Mouse (Mus musculus) lung, embryonic 15.5 days (tissue): Measurements from ENCODE around the gene Gdpd2. TPM values are rescaled to one million over a fixed set of nuclear protein-coding genes. Genes with fewer than 3 reads are reported as not detected.

Source experiments
- ATAC-seq: fragments of 200-750 bp; cut with Nextera tagmentation; 2 replicates; pipeline ENCODE4 v1.8.0; 2017; ENCODE audit warnings: moderate number of reproducible peaks, borderline replicate concordance; ENCODE audit not compliant: low FRiP score, low TSS enrichment; ENCODE audit errors: extremely low read depth
- H3K27ac ChIP-seq: fragments of 300-500 bp; sonication (generic); 2 replicates; pipeline ENCODE4 v1.5.1; 2015; ENCODE audit warnings: moderate library complexity, mild to moderate bottlenecking, inconsistent platforms
- H3K27me3 ChIP-seq: fragments of 300-500 bp; sonication (generic); 2 replicates; pipeline ENCODE4 v1.6.1; 2015; ENCODE audit warnings: inconsistent platforms
- H3K36me3 ChIP-seq: fragments of 300-500 bp; sonication (generic); 2 replicates; pipeline ENCODE4 v1.6.1; 2015; ENCODE audit warnings: inconsistent platforms
- H3K4me1 ChIP-seq: fragments of 300-500 bp; sonication (generic); 2 replicates; pipeline ENCODE4 v1.6.1; 2015; ENCODE audit warnings: inconsistent platforms
- H3K4me2 ChIP-seq: fragments of 300-500 bp; sonication (generic); 2 replicates; pipeline ENCODE4 v1.6.1; 2015; ENCODE audit warnings: inconsistent platforms, mild to moderate bottlenecking, moderate library complexity
- H3K4me3 ChIP-seq: fragments of 300-500 bp; sonication (generic); 2 replicates; pipeline ENCODE4 v1.5.1; 2015; ENCODE audit warnings: mild to moderate bottlenecking, inconsistent platforms
- H3K9ac ChIP-seq: fragments of 300-500 bp; sonication (generic); 2 replicates; pipeline ENCODE4 v1.6.1; 2015; ENCODE audit warnings: inconsistent platforms
- H3K9me3 ChIP-seq: fragments of 300-500 bp; sonication (generic); 2 replicates; pipeline ENCODE4 v1.6.1; 2016; ENCODE audit warnings: inconsistent platforms
- WGBS: fragments of 180-500 bp; shearing (Covaris S2); methylation state at CpG from one replicate; pipeline ENCODE4 v1.1.7; 2015; 5-methylcytosine and 5-hydroxymethylcytosine counted together
- polyA plus RNA-seq: library from polyadenylated mRNA; unstranded; fragments of >200 nt; fragmentation: Nextera tagmentation; extraction: Ambion mirVana; gene quantifications from 2 replicates; pipeline ENCODE4 v1.2.1, GENCODE M21; 2015

Gdpd2 gene
- polyA plus RNA-seq, 1 experiment from 2014 or later: 0.44 TPM

DNA sequence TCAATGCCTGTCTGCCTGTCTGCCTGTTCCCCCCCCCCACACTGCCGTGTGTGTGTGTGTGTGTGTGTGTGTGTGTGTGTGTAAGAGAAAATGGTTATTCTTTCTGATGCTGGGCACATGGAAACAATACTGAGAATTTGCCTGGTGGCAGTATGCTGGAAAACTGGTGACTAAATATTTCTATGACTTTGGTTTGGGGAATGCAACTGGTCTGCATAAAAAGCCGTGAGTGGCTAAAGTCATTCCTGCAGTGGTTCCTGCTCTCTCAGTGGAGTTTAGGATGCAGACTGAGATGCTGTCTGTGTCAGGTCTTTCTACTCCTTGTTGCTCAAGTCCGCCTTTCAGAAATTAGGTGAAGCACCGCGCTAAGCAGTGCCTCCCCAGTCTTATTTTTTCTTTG, 48.7 kb downstream of the Gdpd2 start:
- Histone ChIP-seq H3K9me3 (no peaks in the 10 kb centered on the region), H3K9ac (no peak overlapping the region), H3K4me2 (peak overlapping the region; percentile 57), H3K4me3 (peak overlapping the region; percentile 58), H3K36me3 (no peaks in the 10 kb centered on the region), H3K4me1 (peaks cover 4% of the 10 kb centered on the region), H3K27me3 (no peaks in the 10 kb centered on the region), H3K27ac (no peak overlapping the region)
- WGBS: 30% methylated on average over 5 of the region's 5 CpGs
- ATAC-seq: no peak

Other genes with a start within 250 kb of the Gdpd2 start
- gene Igbp1, start 235.6 kb upstream of the Gdpd2 start, polyA plus RNA-seq: 35.4 and 37.6 TPM in 2 replicates
- gene Dgat2l6, start 205.0 kb upstream of the Gdpd2 start, polyA plus RNA-seq: not detected in 2 replicates
- not detected in 2 replicates for gene Awat1, start 157.6 kb upstream of the Gdpd2 start, polyA plus RNA-seq
- gene P2ry4, start 135.0 kb upstream of the Gdpd2 start, polyA plus RNA-seq: not detected in 2 replicates
- not detected in 2 replicates for gene Arr3, start 124.4 kb upstream of the Gdpd2 start, polyA plus RNA-seq
- gene Kif4, start 104.1 kb upstream of the Gdpd2 start, polyA plus RNA-seq: 33.6 TPM in 2 replicates
- 103 and 107 TPM in 2 replicates for gene Pdzd11, start 103.3 kb upstream of the Gdpd2 start, polyA plus RNA-seq
- gene Dlg3, start 37.8 kb downstream of the Gdpd2 start, polyA plus RNA-seq: 2.7 and 4.0 TPM in 2 replicates